Mouse (Mus musculus): ENCODE measurements around the gene Zscan21.

- TF ChIP-seq CTCF (IDR thresholded peaks at IDR 0.05; ENCODE audit: low read depth, low read length) (no peak), POLR2A (IDR thresholded peaks at IDR 0.05; ENCODE audit: extremely low read depth, insufficient read depth, low read length) (no peak)
Measured at GRCm38 (mm10) chr5:138075684-138076083, 41.0 kb upstream of the Zscan21 start.
